Mouse (Mus musculus) splenic B cell, adult 2 months (primary cell): Measurements from ENCODE around the gene Nmur1.

Experiments
- DNase-seq: peaks from one replicate; pipeline ENCODE4 v3.0.0-alpha.2; 2011; ENCODE audit warnings: low read depth, low spot score
- H3K27me3 ChIP-seq: 2 replicates; pipeline ENCODE4 v1.6.1; 2012; ENCODE audit warnings: mild to moderate bottlenecking, low read length, moderate library complexity, mixed read lengths; ENCODE audit not compliant: control insufficient read depth, poor library complexity, insufficient read depth, severe bottlenecking
- H3K36me3 ChIP-seq: 2 replicates; pipeline ENCODE4 v1.6.1; 2012; ENCODE audit warnings: mild to moderate bottlenecking, low read length, moderate library complexity, mixed read lengths; ENCODE audit not compliant: control insufficient read depth, poor library complexity, insufficient read depth, severe bottlenecking

Gene Nmur1

DNA sequence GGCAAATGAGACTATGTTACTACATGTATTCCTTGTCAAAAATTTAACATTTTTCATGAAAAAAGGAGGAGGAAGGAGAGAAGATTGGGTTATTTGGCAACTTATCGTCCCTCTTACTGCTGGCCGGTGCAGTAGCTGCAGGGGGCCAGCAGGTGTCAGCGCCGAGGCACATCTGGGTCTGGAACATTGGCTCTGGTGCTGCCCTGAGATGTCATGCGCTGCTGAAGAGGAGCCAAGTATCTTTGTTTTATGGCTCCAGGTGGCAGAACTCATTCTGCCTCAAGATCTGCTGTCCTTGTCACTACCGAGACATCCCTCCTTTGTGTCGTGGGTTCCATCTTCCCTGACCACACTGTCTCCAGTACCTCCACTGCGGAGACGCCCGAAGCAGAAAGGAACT is 54.0 kb downstream of the Nmur1 start:
- peak; percentile 71 for DNase-seq
- no peaks in the 10 kb centered on the region for H3K36me3 ChIP-seq
- H3K27me3 ChIP-seq: no peaks in the 10 kb centered on the region

DNA sequence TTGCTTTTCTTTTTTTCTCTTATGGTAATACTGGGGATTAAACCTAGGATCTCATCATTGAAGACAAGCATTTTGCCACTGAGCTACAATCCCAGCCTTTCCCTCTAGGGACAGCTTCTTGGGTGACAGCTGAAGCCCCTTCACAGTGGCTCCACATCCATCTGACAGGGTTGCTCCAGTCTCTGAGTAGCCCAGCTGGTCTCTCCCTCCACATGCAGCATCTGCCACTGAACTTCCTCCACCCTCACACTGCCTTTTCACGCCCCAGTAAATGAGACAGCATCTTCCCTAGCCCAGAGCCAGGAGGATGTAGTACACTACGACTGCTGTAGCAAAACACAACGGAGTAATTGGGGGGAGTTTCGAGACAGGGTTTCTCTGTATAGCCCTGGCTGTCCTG is 57.9 kb downstream of the Nmur1 start:
- H3K27me3 ChIP-seq: no peaks in the 10 kb centered on the region
- H3K36me3 ChIP-seq: no peaks in the 10 kb centered on the region
- DNase-seq: no peak

DNA sequence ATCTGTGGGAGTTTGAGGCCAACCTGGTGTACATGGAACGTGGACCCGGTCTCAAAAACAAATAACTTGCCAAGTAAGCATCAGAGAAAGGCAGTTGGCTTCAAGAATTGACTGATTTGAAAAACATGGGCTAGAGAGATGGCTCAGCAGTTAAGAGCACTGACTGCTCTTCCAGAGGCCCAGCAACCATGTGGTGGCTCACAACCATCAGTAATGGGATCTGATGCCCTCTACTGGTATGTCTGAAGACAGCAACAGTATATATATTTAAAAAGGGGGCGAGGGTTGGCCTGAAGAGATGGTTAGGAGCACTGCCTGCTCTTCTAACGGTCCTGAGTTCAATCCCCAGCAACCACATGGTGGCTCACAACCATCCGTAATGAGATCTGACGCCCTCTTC is 62.4 kb downstream of the Nmur1 start:
- peak; percentile 72 for DNase-seq
- Histone ChIP-seq H3K27me3 (no peaks in the 10 kb centered on the region), H3K36me3 (no peaks in the 10 kb centered on the region)

DNA sequence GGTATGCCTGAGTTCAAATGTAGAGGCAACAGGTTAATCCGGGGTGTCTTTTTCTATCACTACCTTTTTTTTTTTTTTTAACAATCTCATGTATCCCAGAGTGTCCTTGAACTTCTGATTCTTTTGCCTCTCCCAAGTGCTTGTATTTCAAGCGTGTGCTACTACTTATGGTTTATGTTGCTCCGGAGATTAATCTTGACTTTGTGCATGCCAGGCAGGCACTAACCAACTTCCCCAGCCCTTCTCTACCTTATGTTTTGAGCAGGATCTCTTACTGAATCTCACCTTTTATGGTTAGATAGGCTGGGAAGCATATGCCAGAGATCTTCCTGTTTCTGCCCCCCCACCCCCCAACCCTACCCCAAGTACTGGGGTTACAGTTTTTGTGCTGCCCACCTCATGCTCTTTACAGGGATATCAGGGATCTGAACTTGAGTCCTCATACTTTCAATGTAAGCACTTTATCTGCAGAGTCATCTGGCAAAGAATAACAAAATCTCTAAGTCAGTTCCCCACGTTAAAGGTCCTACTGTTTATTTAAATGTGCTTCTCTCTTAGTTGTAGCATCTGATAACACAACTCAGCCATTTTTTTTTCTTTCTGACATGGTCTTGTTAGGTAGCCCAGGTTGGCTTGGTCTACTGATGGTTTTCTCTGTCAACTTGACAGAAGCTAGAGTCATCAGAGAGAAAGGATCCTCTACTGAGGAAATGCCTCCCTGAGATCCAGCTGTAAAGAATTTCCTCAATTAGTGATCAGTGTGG is 64.0 kb downstream of the Nmur1 start:
- H3K27me3 ChIP-seq: no peaks in the 10 kb centered on the region
- H3K36me3 ChIP-seq: peaks cover 5% of the 10 kb centered on the region
- no peak for DNase-seq

DNA sequence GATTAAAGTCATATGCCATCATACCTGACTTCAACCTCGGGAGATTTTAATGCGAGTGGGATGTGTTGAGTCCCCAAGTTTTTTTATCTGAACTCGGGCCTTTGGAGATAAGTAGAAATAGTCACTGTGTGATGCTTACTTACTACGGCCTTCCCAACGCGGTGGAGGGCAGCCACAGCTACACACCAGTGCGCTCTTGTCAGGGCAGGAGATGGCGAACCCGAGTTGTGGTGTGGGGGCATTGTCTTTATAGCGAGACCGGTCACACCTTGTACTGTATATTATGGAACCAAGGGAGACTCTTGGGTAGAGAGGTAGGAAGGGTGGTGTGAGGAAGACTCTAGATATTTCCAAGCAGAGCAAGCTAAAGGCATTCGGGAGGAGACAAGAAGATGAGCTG is 65.6 kb downstream of the Nmur1 start:
- Histone ChIP-seq H3K36me3 (peaks cover 8% of the 10 kb centered on the region), H3K27me3 (no peaks in the 10 kb centered on the region)
- DNase-seq: no peak

DNA sequence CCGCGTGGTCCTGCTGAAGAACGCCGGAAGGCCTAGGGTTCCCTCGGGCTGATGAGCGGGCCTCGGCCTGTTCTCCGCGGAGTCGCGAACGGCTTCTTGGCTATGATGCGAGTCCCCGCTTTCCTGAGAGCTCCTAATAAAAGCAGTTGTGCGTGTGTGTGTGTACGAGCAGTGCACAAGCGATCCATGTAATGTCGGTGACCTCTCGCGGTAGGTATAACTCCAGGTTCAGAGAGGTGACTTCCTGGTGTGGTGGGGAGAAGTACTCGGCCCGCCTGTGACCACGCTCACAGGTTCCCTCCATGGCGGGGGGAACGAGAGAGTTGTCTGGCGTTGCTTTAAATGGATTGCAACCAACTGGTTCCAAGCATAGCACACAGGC is 66.2 kb downstream of the Nmur1 start:
- Histone ChIP-seq H3K27me3 (no peaks in the 10 kb centered on the region), H3K36me3 (peaks cover 9% of the 10 kb centered on the region)
- no peak for DNase-seq

DNA sequence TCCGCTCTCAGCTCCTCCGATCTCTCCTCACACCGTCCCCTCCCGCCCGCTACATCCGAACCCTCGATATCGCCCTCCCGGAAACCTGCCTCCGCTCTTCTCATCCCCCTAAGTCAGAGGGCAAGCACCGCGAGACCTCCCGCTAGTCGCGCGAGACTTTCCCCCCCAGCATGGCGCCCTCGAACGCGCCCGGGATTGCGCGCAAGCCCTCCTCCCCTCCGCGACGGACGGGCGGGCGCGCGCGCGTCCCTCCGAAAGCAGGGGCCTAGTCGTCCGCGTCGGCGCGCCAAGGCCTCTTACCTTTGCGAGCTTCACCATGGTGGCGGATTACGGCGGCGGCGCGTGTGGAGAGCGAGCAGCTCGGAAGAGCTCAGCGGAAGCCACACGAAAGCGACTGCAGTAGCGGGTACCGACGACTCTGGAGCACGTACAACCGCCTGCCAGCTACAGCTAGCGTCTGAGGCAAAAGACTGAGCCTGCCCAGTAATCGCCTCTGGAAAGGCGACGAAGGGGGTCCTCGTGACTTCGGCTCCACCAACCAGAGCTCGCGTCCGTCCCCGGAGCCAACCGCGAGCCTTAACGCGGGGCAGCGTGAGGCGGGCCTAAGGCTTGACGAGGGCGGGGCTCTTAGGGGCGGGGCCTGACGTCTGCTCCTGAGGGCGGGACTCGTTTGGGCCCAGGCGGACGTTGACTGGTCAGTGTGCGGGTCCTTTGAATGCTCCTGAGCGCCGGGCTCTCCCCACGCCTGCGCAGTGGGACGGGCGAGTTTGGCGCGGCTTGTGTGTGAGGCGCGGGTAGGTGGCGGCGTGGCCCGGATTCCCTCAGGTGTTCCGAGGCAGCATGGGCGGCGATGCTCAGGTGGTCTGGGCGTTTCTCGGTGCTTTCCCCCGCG is 66.9 kb downstream of the Nmur1 start, which contains the start of gene Ncl:
Gene Ncl, minus strand, starts transcription at position 495 of the 892 bp plus-strand sequence.
- no peaks in the 10 kb centered on the region for H3K27me3 ChIP-seq
- peak; percentile 99 for DNase-seq
- H3K36me3 ChIP-seq: peaks cover 12% of the 10 kb centered on the region

DNA sequence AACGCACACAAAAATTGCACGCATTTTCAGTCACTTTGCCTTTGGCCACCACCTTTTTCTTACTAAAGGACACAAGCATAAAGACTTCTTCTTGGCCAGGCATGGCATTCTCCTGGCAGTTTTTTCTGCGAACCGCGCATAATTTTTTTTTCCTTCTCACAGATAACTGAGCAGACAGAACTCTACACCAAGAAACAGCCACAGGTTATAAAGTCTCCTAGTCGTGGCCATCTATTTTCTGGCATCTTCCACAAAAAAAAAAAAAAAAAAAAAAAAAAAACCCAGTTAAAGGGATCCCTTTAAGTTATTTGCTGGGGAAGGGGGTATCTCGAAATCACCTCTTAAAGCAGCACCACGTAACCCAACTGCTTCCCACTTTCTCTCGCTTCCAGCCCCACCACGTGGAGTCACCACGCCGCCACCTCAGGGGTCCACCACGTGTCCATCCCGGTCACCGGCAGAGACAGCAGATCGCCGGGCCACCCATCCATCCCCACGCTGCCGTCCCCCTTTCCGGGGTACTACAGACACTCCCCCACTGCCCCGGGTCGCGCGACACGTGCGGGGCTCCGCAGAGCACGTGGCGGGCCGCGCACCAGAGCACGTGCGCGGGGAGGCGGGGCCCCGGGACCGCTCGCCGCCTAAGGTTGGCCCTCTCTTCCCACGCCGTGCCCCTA is 67.7 kb downstream of the Nmur1 start:
- peaks cover 18% of the 10 kb centered on the region for H3K36me3 ChIP-seq
- no peak for DNase-seq
- no peaks in the 10 kb centered on the region for H3K27me3 ChIP-seq

DNA sequence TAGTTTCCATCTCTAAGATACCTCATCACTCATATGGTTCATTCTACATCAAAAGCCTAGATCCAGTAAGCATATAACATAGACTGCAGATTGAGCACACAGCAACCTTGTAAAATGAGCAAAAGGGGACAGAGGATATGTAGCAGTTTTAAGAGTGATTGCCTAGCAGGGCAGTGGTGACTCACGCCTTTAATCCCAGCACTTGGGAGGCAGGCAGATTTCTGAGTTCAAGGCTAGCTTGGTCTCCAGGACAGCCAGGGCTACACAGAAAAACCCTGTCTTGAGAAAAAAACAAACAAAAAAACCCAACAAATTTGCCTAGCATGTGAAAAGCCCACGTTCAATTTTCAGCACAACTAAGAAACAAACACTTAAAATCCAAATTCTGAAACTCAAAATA is 71.8 kb downstream of the Nmur1 start:
- H3K27me3 ChIP-seq: no peaks in the 10 kb centered on the region
- DNase-seq: no peak
- peaks cover 32% of the 10 kb centered on the region for H3K36me3 ChIP-seq

DNA sequence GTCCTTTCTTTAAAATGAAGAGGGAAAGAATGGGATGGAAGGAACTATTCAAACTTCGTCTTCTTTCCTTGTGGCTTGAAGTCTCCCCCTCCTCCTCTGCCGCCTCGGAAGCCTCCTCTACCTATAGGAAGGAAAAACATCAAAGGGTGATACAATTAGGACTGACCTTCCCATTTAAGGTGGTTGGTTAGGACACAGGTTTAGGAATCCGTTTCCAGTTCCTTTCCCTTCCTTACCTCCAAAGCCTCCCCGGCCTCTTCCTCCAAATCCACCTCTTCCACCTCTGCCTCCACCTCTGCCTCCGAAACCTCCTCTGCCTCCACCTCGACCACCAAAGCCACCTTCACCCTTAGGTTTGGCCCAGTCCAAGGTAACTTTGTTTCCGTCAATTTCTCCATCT is 75.5 kb downstream of the Nmur1 start:
- H3K36me3 ChIP-seq: peaks cover 26% of the 10 kb centered on the region
- DNase-seq: no peak
- no peaks in the 10 kb centered on the region for H3K27me3 ChIP-seq

DNA sequence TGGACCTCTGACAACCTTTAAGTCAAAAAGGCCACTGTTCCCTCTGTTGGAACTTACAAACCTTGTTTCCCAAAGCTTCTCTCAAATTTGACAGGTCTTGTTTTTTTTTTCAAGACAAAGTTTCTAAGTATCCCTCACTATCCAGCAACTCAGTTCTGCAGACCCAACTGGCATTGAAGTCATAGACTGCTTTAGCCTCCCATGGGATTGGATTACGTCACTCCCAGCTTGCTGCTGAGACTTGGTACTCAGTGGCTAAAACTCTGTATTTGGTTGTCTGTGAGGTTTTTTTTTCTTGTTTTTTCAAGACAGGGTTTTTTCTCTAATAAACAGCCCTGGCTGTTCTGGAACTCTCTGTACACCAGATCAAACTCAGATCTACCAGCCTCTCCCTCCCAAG is 76.3 kb downstream of the Nmur1 start:
- DNase-seq: no peak
- Histone ChIP-seq H3K36me3 (peaks cover 23% of the 10 kb centered on the region), H3K27me3 (no peaks in the 10 kb centered on the region)

DNA sequence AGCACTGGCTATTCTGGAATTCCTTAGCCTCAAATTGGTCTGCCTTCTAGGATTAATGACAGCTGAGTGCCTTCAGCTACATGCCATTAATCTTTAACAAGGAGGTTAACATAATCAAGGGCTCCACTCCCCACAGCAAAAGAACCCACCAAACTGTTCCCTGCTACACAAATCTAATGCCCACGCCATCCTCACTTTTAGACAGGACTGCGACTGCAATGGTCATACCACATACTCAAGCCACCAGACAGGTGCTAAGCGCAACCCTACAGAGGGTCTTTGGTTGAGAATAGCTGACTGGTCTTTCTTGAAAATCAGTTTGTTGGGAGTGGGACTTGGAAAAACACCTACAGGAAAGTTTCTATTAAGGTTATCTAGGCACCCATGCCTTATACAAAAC is 76.8 kb downstream of the Nmur1 start:
- no peaks in the 10 kb centered on the region for H3K27me3 ChIP-seq
- DNase-seq: no peak

DNA sequence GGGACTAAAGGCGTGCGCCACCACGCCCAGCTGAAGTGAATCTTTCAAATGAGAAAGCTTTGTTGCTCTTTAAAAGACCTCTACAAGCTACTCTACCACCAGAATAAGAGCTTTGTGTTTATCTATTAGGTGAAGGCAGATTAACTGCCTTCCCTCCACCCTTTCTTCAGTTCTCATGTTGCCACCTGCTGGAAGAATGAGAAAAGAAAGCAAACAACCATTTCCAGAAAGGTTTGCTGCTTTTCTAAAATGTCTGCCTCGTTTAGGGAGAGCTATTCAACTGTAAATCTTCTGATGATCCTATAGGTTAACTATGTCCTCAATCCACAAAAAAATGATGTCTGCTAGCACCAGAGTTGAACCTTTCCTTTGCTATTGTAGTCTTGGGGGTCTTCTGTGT is 77.2 kb downstream of the Nmur1 start:
- no peak for DNase-seq
- H3K27me3 ChIP-seq: no peaks in the 10 kb centered on the region
- H3K36me3 ChIP-seq: peaks cover 18% of the 10 kb centered on the region

More for the DNA sequence above, 76.8 kb downstream of the Nmur1 start:
- H3K36me3 ChIP-seq: peaks cover 22% of the 10 kb centered on the region

DNA sequence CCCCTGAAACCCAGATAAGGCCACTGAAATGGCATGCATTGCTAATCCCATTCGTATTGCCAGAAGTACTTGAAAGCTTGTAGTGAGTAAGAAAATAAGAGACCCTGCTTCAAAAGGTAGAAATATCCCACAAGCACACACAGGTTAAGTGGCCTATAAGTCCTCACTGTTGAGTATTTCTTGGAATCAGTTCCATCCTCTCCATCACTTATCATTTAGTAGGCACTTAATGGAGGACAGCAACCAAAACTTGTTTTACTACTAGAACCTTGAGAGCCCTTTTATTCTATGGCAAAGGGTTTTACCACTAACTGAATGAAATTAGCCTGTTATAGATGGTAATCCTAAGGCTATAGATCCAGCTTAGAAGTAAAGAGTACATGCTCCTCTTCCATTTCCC is 77.9 kb downstream of the Nmur1 start:
- no peak for DNase-seq
- peaks cover 12% of the 10 kb centered on the region for H3K36me3 ChIP-seq
- no peaks in the 10 kb centered on the region for H3K27me3 ChIP-seq

DNA sequence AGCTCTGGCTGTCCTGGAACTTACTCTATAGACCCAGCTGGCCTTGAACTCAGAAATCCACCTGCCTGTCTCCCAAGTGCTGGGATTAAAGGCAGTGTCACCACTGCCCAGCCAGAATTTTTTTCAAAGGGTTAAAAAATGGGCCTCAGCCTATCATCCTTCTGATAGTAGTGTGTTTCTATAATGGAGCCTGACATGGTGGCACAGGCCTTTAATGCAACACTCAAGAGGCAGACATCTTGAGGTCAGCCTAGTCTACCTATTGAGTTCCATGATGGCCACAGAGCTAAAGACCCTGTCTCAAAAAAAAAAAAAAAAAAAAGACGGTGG is 78.3 kb downstream of the Nmur1 start:
- DNase-seq: no peak
- Histone ChIP-seq H3K36me3 (peaks cover 10% of the 10 kb centered on the region), H3K27me3 (no peaks in the 10 kb centered on the region)
